Mouse (Mus musculus): ENCODE measurements around the gene Draxin.
A peak's percentile ranks its signal among the peaks of the same experiment; 100 is the strongest.

Gene Draxin

GRCm38 (mm10) chr4:148082257-148083044, 48.0 kb downstream of the Draxin start:
- peak in 1 of 2 experiments; percentile 60 for DNase-seq

DNA sequence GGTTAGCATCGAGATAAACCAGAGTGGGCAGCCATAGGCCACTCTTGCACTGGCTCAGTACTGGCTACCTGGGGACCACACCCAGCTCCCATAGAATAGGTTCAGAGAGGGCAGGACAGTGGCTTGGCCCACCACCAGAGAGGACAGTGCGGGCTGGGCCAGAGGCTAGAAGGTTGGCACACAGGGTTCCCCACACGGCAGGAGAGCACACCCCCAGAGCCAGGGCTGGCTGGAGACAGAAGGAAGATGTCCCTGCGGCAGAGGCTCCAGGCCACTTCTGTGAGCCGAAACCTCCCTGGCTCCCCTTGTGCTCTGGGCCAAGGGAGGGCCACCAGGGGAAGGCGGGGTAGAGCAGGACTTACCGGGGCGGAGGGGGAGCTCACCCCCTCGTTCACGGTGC, 49.3 kb downstream of the Draxin start:
- no peak for DNase-seq

DNA sequence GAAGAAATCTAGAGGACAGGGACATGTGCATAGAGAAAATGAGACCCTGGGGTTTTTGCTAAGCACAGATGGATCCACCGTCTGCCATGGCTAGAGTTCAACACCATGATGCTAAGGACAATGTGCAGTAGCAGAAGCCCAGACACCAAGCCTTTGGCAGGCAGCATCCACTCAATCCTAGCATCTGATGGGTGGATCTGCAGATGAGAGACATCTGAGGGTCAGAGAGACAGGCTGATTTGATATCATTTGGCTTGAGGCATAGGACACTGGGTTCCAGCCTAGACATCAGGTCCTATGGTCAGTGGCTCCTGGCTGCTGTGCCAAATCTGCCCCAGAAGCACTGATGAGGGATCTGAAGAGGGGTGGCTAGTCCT, 49.9 kb downstream of the Draxin start:
- no peak for DNase-seq

GRCm38 (mm10) chr4:148079944-148080596, 50.4 kb downstream of the Draxin start:
- no peak for DNase-seq

DNA sequence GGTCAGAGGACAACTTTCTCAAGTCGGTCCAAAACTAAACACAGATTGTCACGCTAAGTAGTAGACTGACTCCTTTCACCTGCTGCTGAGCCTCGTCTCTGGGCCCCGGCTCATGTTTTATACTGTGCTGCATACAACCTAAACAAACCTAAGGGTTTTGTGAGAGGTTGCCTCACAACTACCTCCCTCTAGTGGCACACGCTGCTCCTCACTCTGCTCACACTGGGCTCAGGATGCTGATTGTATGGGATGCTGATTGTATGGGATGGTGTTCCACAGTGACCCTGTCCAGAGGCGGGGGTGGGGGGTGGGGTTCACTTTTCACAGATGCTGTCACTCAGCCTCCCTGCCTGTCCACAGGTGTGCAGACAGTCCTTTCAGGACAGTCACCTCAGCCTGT, 51.3 kb downstream of the Draxin start:
- DNase-seq = no peak

DNA sequence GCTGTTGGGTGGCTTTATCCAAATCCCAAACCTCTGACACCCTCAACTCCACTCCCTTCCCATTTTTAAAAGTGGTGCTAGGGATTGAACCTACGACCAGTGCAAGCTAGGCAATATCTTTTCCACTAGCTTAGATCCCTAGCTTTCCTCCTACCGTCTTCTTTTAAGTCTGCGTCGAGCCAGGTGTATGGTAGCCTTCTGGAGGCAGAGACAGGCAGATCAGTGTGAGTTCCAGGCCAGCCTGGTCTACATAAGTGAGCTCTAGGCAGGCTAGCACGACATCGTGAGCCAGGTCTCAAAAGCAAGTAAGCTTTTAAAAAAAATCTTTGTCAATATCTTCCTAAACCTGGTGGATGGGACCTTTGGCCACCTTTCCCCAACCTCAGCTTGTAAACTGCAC, 54.6 kb downstream of the Draxin start:
- no peak for DNase-seq

GRCm38 (mm10) chr4:148075259-148075658, 55.2 kb downstream of the Draxin start:
- peak; percentile 46 to 69 for DNase-seq

GRCm38 (mm10) chr4:148074521-148075189, 55.8 kb downstream of the Draxin start:
- DNase-seq = no peak

DNA sequence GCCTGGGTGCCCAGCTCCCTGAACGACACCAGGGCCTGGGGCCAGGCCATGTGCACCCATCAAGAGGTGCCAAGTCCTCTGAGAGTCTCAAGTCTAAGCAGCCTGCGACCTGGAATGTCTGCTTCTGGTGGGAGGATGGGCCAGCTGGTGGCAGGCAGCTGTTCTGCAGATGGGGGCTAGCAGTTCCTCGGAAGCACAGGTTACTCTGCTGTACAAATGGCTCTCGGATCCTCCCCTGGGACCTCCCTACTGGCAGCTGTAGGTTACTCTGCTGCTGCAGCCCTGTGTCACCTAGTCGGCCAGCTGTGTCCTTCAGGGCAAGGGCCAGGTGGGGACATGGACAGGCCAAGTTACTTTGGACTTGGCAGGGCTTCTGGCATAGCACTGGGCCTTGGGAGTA, 59.0 kb downstream of the Draxin start:
- no peak for DNase-seq

- no peak for DNase-seq
Measured at GRCm38 (mm10) chr4:148069602-148070218, 60.8 kb downstream of the Draxin start.

DNA sequence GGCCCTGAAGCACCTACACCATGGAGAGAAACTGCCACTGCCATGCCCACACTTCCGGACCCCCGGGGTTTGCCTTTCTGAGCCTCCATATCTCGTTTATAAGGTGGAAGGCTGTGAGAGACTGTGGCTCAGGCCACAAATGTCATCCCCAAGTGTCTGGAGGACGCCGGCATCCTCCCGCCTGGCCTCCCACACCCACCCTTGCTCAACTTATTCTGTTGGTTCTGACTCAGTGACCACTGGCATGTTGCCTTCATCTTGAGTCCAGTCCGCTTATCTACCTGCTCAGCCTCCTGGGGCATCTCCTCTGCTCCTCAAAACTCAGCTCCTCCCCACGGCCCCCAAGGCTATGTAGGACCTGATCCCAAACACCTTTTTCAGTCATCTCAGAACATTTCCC, 63.2 kb downstream of the Draxin start:
- no peak for DNase-seq

GRCm38 (mm10) chr4:148066401-148066744, 64.1 kb downstream of the Draxin start:
- DNase-seq = no peak

- no peak for DNase-seq
Measured at GRCm38 (mm10) chr4:148065702-148066400, 64.6 kb downstream of the Draxin start.

DNA sequence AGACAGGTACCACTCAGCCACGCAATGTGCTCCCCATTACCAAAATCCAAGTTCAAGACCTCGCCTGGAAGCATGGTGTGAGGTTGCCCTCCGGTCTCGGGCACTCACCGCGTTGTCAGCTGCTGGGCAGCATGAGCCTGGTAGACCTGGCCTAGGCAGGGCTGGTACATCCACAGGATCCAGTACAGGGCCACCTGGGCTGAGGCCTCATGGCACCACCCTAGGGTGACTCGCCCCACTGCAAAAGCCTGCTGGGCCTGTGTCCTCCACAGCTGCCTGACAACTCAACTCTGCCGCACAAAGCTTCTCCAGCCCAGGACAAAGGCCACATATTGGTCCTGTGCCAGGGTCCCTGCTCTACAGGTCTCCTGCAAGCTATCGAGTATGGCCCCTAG, 69.4 kb downstream of the Draxin start:
- DNase-seq = no peak

DNA sequence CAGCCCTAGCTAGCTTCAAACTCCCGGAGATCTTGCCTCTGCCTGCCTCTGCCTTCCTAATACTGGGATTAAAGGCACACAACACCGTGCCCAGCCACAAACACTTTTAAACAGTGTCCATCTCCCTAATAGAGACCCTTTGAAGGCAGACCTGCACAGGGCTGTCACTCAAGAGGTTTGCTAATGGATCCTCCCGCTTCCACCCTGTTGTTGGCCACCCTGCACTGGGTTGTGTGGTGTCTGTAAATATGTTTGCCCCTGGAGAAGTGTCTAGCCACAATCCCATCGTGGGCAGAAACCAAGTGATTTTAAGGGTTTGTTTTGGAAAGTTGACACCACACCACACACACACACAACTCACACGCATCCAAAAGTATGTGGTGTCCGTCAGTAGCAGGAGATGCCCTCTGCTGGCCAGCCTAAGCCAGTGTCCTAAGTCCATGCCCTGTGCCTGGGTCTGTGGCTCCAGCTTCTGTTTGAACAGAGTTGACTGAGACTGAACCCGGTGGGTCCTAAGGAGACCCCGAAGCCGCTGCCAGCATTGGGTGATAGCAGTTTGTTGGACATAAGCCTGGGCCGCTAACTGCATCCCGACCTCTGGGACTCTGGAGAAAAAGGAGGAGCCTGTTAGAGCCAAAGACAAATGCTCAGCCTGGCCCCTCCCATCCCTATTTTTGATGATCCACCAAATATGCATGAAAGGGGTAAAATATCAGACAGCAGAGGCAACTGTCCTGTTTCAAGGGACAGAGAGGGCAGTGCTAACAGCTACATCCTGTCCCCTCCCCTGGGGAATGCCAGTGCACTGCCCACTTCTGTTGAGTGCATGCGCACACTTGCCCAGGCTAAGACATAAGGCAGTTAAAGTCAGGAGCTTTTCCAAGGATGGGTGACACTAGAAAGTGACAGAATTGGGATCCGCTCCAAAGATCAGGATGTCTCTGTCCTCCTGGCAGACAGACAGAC, 70.1 kb downstream of the Draxin start:
- peak in 1 of 2 experiments; percentile 26 for DNase-seq

DNA sequence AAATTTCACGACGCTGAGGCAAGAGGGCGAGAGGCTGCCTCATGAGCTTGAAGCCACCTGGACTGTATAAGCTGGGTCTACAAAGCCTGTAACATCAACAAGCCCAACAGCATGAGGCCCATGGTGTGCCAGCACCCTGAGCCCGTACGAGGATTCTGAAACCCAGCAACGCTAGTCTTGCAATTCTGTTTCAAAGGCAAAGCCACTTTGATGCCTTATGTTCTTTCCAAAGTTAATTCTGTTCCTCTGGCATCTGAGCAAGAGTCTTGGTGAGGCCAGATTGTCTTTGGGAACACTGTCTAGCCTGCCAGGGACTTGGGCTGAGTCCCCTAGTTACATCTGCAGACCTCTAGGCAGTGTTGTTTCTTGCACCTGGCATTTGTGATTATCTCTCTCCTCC, 71.5 kb downstream of the Draxin start:
- no peak for DNase-seq

DNA sequence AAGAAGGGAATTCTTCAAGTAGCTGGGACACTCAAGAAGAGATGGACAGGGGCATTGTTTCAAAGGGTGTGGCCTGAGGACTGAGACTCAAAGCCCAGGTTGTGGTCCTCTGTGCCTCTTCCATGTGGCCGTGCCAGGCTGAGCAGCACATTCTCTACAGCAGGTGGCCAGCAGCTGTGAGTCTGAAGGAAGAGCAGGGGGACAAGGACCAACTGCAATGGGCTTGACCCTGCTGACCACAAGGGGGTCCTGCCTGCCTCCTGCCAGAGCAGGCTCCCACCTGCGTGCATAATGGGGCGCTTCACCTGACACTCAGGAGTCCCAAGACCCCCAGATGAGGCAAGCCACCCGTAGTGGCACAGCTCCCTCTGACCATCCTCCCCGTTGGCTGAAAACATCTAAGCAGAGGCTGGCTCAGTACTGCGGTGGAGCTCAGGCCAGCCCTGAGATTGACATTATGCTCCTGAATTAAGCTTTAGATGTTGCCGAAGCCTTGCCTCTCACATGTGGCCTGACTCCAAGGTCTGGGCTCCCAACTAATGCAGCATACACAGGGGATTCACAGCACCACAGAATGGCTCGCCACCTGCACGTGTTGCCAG, 72.2 kb downstream of the Draxin start:
- no peak for DNase-seq

DNA sequence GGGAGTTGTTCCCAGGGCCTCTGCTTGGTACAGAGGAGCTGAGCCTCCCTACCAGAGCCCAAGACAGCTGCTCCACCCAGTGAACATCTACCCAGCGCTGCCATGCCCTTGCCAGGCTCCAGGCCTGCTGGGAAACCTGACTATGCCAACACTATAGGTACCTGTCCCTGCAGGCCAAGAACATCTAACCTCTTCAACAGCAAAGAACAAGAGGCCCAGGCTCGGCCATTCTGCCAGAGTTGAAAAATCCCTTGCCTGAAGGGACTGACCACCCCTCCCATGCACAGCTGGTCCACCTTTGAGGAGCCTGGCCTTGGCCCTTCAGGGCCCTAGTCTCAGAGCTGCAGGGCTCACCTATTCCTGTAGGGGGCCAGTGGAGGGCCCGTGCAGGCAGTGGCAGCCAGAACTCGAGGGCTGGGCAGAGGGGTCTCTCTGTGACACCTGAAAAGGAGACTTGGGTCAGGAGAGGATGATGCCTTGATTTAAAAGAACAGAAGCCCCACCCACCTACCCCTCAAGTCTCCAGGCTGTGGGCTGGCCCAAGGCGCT, 72.8 kb downstream of the Draxin start:
- no peak for DNase-seq

- no peak for DNase-seq
Measured at GRCm38 (mm10) chr4:148056801-148057200, 73.7 kb downstream of the Draxin start.

GRCm38 (mm10) chr4:148056246-148056645, 74.3 kb downstream of the Draxin start:
- DNase-seq = no peak
